In the genomic region with DNA sequence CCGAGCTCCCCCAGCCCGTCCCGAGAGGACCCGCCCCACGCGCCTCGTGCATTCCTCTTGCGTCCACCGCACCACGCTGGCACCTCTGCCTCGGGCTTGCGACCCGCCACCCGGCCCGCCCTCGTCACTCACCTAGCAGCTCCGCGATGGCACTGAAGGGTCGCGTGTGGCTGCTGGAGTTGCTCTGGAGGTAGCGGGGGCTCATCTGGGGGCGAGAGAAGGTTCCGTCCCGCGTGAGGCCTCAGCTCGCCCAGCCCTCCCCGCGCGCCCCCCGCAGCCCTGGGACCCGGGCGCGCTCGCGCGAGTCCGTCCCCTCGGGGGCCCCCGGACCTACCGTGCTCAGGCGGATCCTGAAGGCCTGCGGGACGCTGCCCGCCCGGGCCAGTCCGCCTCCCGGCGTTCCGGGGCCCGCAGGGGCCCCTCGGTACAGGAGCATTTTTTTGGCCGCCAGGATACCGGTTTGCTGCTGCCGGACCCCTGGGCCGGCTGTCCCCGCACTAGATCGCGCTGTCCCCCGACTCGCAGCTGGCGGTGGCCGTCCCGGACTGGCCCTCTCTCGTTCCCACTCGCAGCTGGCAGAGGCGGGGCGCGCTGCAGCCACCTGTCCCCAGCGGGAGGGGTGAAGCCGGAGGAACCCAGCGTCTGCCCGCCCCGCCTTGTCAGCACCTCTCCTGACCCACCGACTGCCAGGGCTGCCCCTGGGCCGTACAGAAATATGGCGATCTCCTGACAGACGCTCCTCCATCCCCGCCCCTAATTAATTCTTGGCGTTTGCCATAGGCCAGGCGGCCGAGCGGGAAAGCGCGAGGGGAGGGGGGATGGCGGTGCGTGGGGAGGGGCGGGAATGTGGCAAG, we compare ENCODE assay signal across 9 mouse cellular contexts. TPM values are rescaled to one million over a fixed set of nuclear protein-coding genes. Genes with fewer than 3 reads are reported as not detected.
DNase-seq lines count a peak whose midpoint lies in the region; ATAC-seq and TF ChIP-seq lines count a peak whose summit lies in the region.
"Had no signal": no experiment of that assay in that cellular context is flagged by ENCODE, and none has a peak within 500 bp of the region (broad histone marks: within the 10 kb centered on the region; RNA-seq: fewer than 3 reads in every experiment).

A gene (minus strand): TSS at position 740 of the 854 bp plus-strand sequence.

- no peaks in the 10 kb centered on the region for H3K9me3 ChIP-seq in limb, embryonic 11.5 days (ENCODE audit: control insufficient read depth, low read length)
- no peaks in the 10 kb centered on the region for H3K9me3 ChIP-seq in midbrain, embryonic 13.5 days
- no peaks in the 10 kb centered on the region for H3K9me3 ChIP-seq in stomach, postnatal 0 days (ENCODE audit: control insufficient read depth, low read length)

- H3K27me3 ChIP-seq in limb, embryonic 11.5 days (ENCODE audit: control insufficient read depth, insufficient read depth, low read length): 0 out of 2 replicates have a peak, but pooled peaks cover 5% of the 10 kb centered on the region
- H3K27me3 ChIP-seq in midbrain, embryonic 13.5 days: peaks cover 39% of the 10 kb centered on the region; the same call in 1 of the 2 replicates
- no peaks in the 10 kb centered on the region for H3K27me3 ChIP-seq in stomach, postnatal 0 days (ENCODE audit: control insufficient read depth, insufficient read depth, low read length)
- H3K27me3 ChIP-seq: CH12.LX had no signal

- TF ChIP-seq CTCF in stomach, postnatal 0 days (IDR thresholded peaks at IDR 0.05; ENCODE audit: low read depth): no peak

- peak; percentile 94 for ATAC-seq in limb, embryonic 11.5 days (ENCODE audit: insufficient number of reproducible peaks, low FRiP score, low TSS enrichment, low read depth)
- ATAC-seq in midbrain, embryonic 13.5 days: peak; percentile 96
- peak; percentile 88 for ATAC-seq in stomach, postnatal 0 days (ENCODE audit: low FRiP score, low TSS enrichment)

- H3K4me3 ChIP-seq in limb, embryonic 11.5 days (ENCODE audit: low read depth, low read length): peak within 1 kb of the TSS; percentile 50
- H3K4me3 ChIP-seq in midbrain, embryonic 13.5 days (replicated peaks): peak within 1 kb of the TSS; percentile 60
- H3K4me3 ChIP-seq in stomach, postnatal 0 days (ENCODE audit: low read depth, low read length): peak within 1 kb of the TSS; percentile 58

- H3K9ac ChIP-seq in limb, embryonic 11.5 days (ENCODE audit: low read length): peak within 1 kb of the TSS; percentile 45; the same call in 1 of the 2 replicates
- H3K9ac ChIP-seq in midbrain, embryonic 13.5 days (replicated peaks): peak within 1 kb of the TSS; percentile 64
- H3K9ac ChIP-seq in stomach, postnatal 0 days (ENCODE audit: low read length): peak within 1 kb of the TSS; percentile 67

- H3K4me1 ChIP-seq in limb, embryonic 11.5 days (ENCODE audit: control insufficient read depth, insufficient read depth, low read length): no peaks in the 10 kb centered on the region
- H3K4me1 ChIP-seq in midbrain, embryonic 13.5 days (replicated peaks): 0 out of 2 replicates have a peak, but pooled peaks cover 2% of the 10 kb centered on the region
- no peaks in the 10 kb centered on the region for H3K4me1 ChIP-seq in stomach, postnatal 0 days (replicated peaks; ENCODE audit: control insufficient read depth, insufficient read depth)

- WGBS in limb, embryonic 11.5 days: 28% methylated on average over 68 of the region's 87 CpGs
- WGBS in midbrain, embryonic 13.5 days: 29% methylated on average over 74 of the region's 87 CpGs
- 20% methylated on average over 66 of the region's 87 CpGs for WGBS in stomach, postnatal 0 days

- no peak within 1 kb of the TSS for H3K27ac ChIP-seq in limb, embryonic 11.5 days (replicated peaks; ENCODE audit: low read depth, low read length)
- H3K27ac ChIP-seq in midbrain, embryonic 13.5 days: peak within 1 kb of the TSS; percentile 51; the same call in 1 of the 2 replicates
- H3K27ac ChIP-seq in stomach, postnatal 0 days (replicated peaks): peak within 1 kb of the TSS; percentile 45; the same call in 1 of the 2 replicates

- no peaks in the 10 kb centered on the region for H3K36me3 ChIP-seq in limb, embryonic 11.5 days (ENCODE audit: control insufficient read depth, insufficient read depth, low read length)
- no peaks in the 10 kb centered on the region for H3K36me3 ChIP-seq in midbrain, embryonic 13.5 days
- no peaks in the 10 kb centered on the region for H3K36me3 ChIP-seq in stomach, postnatal 0 days (ENCODE audit: control insufficient read depth, insufficient read depth, low read length)

- TF ChIP-seq EP300 in stomach, postnatal 0 days (optimal IDR thresholded peaks at IDR 0.05): no peak

- DNase-seq in spleen, postnatal 4 days (ENCODE audit: low spot score in 2 of 2): peak; percentile 9 to 63
- no peak for DNase-seq in spleen, postnatal 14 days (ENCODE audit: low spot score in 2 of 2)
- peak; percentile 82 for DNase-seq in embryo, embryonic 11 days
- peak; percentile 60 to 70 for DNase-seq in heart, adult 18-20 months
- peak; percentile 62 for DNase-seq in kidney, adult 18-20 months
- peak; percentile 66 for DNase-seq in limb, embryonic 11.5 days (ENCODE audit: low spot score)
- peak; percentile 52 for DNase-seq in stomach, postnatal 0 days (ENCODE audit: low spot score)

- peak within 1 kb of the TSS; percentile 64 for H3K4me2 ChIP-seq in limb, embryonic 11.5 days (ENCODE audit: low read depth, severe bottlenecking)
- peak within 1 kb of the TSS; percentile 66 for H3K4me2 ChIP-seq in midbrain, embryonic 13.5 days (replicated peaks)
- H3K4me2 ChIP-seq in stomach, postnatal 0 days (replicated peaks; ENCODE audit: low read depth): peak within 1 kb of the TSS; percentile 72

RNA-seq across cellular contexts. Expression of the gene that starts here (rescaled TPM):
- 1 to 10 TPM; 4.6 to 6.0 TPM for total RNA-seq in heart, adult 18-20 months (2021)
- polyA plus RNA-seq in limb, embryonic 11.5 days (2014; fragmentation: Nextera tagmentation; extraction: Ambion mirVana): 7.2 and 10.1 TPM in 2 replicates
- 3.7 and 3.8 TPM in 2 replicates for polyA plus RNA-seq in midbrain, embryonic 13.5 days (2015; fragmentation: Nextera tagmentation; extraction: Ambion mirVana)
- polyA plus RNA-seq in stomach, postnatal 0 days (2015; fragmentation: Nextera tagmentation; extraction: Ambion mirVana): 5.1 and 5.5 TPM in 2 replicates
- total RNA-seq: CH12.LX had no signal

Comparison
In these comparisons a context has a peak if more than half of its experiments do, and no peak if none do; other contexts are left out.
1. DNase-seq: peak in spleen, postnatal 4 days (2 of 2), embryo, embryonic 11 days (single experiment), heart, adult 18-20 months (2 of 2), kidney, adult 18-20 months (single experiment), limb, embryonic 11.5 days (single experiment) and stomach, postnatal 0 days (single experiment); none in spleen, postnatal 14 days (0 of 2).
2. Peak in every context shown above with its lines, with median percentiles within 50 percentile points of each other: ATAC-seq, H3K4me2 ChIP-seq, H3K4me3 ChIP-seq and H3K9ac ChIP-seq.